Mouse (Mus musculus): ENCODE data around the gene Fam98a. TPM values are rescaled to one million over a fixed set of nuclear protein-coding genes. Genes with fewer than 3 reads are reported as not detected.

The Fam98a gene
- polyA plus RNA-seq, 1 experiment from 2014 or later = 10.4 TPM

DNA sequence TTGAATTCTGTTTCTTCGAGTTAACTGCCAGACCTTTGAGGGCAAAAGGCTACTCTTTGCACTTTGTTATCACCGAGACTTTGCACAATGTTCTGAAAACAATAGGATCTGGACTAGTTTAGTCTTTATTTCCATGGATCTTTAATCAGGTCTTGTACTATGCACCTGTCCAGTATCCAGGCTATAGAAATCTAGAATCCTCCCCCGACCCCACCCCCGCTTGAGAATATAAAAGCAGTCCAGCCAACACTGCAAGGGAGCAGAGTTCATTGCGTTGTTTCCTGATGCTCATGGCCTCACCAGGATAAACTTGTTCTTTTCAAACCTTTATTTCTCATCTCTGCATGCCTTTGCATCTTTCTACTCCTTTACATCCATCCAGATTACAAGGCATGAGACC lies 42.5 kb downstream of the Fam98a start:
- Histone ChIP-seq H3K36me3 (ENCODE audit: control insufficient read depth, insufficient read depth, low read length) (no peaks in the 10 kb centered on the region), H3K27me3 (ENCODE audit: control insufficient read depth, insufficient read depth, low read length) (no peaks in the 10 kb centered on the region), H3K4me2 (replicated peaks; ENCODE audit: low read depth, low read length) (no peak overlapping the region), H3K27ac (ENCODE audit: low read depth, low read length) (no peak overlapping the region), H3K4me1 (replicated peaks; ENCODE audit: control insufficient read depth, insufficient read depth, low read length) (no peaks in the 10 kb centered on the region), H3K4me3 (ENCODE audit: low read depth, low read length) (no peak overlapping the region), H3K9ac (ENCODE audit: low read depth, low read length) (no peak overlapping the region), H3K9me3 (ENCODE audit: control insufficient read depth, low read length) (no peaks in the 10 kb centered on the region)
- DNase-seq (ENCODE audit: low spot score) = no peak
- WGBS = 91% methylated on average over 5 of the region's 5 CpGs
- ATAC-seq (ENCODE audit: low FRiP score) = no peak

DNA sequence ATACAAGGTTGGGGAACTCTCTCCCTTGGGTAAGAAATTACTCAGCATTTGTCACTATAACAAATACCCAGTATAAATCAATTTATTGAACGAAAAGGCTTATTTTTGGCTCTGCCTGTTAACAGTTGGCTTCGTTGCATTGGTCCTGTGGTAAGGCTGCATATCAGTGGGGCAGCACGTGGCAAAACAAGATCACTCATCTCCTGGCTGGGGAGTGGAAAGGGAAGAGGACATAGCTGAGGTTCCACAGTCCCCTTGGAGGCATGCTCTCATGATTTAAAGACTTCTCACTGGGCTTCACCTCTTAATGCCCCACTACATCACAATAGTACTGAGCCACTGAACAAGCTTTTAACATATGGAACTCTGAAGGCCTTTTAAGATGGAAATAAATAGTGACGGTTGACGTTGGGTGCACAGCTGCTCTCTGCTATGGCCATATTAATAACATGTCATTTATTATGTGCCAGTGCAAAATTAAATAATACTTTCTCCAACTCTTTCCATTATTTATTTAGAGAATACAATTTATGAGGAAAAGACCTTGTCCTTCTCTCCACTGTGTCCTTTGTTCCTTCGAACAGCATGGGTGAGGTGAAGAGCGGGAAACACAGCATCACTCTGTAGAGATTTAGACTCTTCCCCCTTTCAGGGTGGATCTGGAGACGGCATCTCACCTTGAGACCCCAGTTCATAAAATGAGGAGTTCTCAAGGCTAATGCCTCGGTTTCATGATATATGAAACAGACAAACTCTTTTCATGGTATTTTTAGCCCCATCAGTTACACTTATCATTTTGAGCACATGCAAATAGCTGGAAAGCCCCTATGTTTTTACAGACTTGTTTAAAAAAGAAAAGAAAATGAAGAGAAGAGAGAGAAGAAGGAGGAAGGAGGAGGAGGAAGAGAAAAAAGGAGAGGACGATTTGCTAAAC lies 44.8 kb downstream of the Fam98a start:
- 81% methylated on average over 10 of the region's 10 CpGs for WGBS
- no peaks in the 10 kb centered on the region for H3K4me1 ChIP-seq (replicated peaks; ENCODE audit: control insufficient read depth, insufficient read depth, low read length)
- H3K9me3 ChIP-seq (ENCODE audit: control insufficient read depth, low read length) = no peaks in the 10 kb centered on the region
- H3K4me2 ChIP-seq (replicated peaks; ENCODE audit: low read depth, low read length) = no peak overlapping the region
- no peaks in the 10 kb centered on the region for H3K36me3 ChIP-seq (ENCODE audit: control insufficient read depth, insufficient read depth, low read length)
- H3K9ac ChIP-seq (ENCODE audit: low read depth, low read length) = no peak overlapping the region
- H3K27ac ChIP-seq (ENCODE audit: low read depth, low read length) = no peak overlapping the region
- ATAC-seq (ENCODE audit: low FRiP score) (no peak), DNase-seq (ENCODE audit: low spot score) (no peak)
- no peaks in the 10 kb centered on the region for H3K27me3 ChIP-seq (ENCODE audit: control insufficient read depth, insufficient read depth, low read length)
- H3K4me3 ChIP-seq (ENCODE audit: low read depth, low read length) = no peak overlapping the region

DNA sequence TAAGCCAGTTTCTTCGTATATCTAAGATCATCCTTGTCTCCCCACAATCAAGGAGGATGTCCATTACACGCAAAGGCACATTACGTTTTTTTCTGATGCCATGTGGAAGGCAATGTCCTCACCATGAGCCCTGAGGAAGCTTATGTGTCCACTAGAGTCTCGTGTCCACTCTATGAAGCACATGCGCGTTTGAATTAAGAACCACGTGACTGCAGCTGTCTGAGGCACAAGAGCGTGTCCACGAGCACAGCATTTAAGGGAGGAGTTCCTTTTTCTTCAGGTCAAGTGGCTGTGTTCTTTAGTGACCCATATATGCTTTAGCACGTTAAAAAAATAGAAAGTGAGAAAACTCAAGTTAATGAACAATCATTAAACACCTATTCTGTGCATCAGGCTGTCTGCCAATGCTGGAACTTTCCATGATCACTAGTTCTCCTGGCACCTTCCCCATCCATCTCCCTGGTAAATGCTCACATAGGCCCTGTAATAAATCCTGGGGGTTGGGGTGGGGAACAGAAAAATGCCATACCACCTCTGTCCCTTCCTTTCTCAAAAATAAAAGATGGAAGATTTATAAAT lies 45.6 kb downstream of the Fam98a start:
- ATAC-seq (ENCODE audit: low FRiP score) (no peak), DNase-seq (ENCODE audit: low spot score) (no peak)
- 93% methylated on average over 10 of the region's 10 CpGs for WGBS
- Histone ChIP-seq H3K4me1 (replicated peaks; ENCODE audit: control insufficient read depth, insufficient read depth, low read length) (no peaks in the 10 kb centered on the region), H3K4me3 (ENCODE audit: low read depth, low read length) (no peak overlapping the region), H3K36me3 (ENCODE audit: control insufficient read depth, insufficient read depth, low read length) (no peaks in the 10 kb centered on the region), H3K27me3 (ENCODE audit: control insufficient read depth, insufficient read depth, low read length) (no peaks in the 10 kb centered on the region), H3K9ac (ENCODE audit: low read depth, low read length) (no peak overlapping the region), H3K4me2 (replicated peaks; ENCODE audit: low read depth, low read length) (no peak overlapping the region), H3K27ac (ENCODE audit: low read depth, low read length) (no peak overlapping the region), H3K9me3 (ENCODE audit: control insufficient read depth, low read length) (no peaks in the 10 kb centered on the region)

DNA sequence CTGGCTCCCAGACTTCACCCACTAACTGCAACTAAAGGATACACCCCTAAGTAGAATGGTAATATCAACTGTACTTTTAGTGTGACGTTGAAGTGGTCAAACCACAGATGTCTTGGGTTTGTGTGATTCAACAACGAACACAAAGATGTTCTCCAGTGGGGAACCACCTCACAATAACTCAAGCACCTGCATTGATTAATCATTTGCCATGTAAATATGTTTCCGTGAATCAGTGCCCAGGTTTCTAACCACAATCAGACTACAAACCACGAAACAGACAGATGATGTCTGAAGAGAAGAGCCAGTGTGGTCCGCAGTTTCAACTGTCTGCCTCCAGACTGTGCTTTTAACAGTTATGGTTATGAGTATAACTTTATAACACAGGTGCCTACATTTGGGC lies 46.7 kb downstream of the Fam98a start:
- Histone ChIP-seq H3K4me2 (replicated peaks; ENCODE audit: low read depth, low read length) (no peak overlapping the region), H3K9me3 (ENCODE audit: control insufficient read depth, low read length) (no peaks in the 10 kb centered on the region), H3K27me3 (ENCODE audit: control insufficient read depth, insufficient read depth, low read length) (no peaks in the 10 kb centered on the region), H3K27ac (ENCODE audit: low read depth, low read length) (no peak overlapping the region), H3K4me3 (ENCODE audit: low read depth, low read length) (no peak overlapping the region), H3K36me3 (ENCODE audit: control insufficient read depth, insufficient read depth, low read length) (no peaks in the 10 kb centered on the region), H3K9ac (ENCODE audit: low read depth, low read length) (no peak overlapping the region), H3K4me1 (replicated peaks; ENCODE audit: control insufficient read depth, insufficient read depth, low read length) (no peaks in the 10 kb centered on the region)
- 91% methylated on average over 5 of the region's 5 CpGs for WGBS
- ATAC-seq (ENCODE audit: low FRiP score) (no peak), DNase-seq (ENCODE audit: low spot score) (no peak)

DNA sequence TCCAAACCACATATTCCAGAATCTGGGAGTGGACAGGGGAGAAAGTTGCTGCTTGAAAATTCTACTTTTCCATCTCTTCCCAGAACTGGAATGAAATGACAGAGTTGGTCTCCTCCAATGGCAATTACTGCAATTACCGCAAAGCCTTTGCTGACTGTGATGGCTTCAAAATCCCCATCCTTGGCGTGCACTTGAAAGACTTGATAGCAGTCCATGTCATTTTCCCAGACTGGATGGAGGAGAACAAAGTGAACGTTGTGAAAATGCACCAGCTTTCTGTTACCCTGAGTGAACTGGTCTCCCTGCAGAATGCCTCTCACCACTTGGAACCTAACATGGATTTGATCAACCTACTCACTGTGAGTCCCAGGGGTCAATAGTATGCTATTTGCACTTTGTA lies 48.7 kb downstream of the Fam98a start:
- no peak for DNase-seq (ENCODE audit: low spot score)
- Histone ChIP-seq H3K36me3 (ENCODE audit: control insufficient read depth, insufficient read depth, low read length) (no peaks in the 10 kb centered on the region), H3K4me1 (replicated peaks; ENCODE audit: control insufficient read depth, insufficient read depth, low read length) (no peaks in the 10 kb centered on the region), H3K4me2 (replicated peaks; ENCODE audit: low read depth, low read length) (no peak overlapping the region), H3K27ac (ENCODE audit: low read depth, low read length) (no peak overlapping the region), H3K9ac (ENCODE audit: low read depth, low read length) (no peak overlapping the region), H3K4me3 (ENCODE audit: low read depth, low read length) (no peak overlapping the region), H3K9me3 (ENCODE audit: control insufficient read depth, low read length) (no peaks in the 10 kb centered on the region), H3K27me3 (ENCODE audit: control insufficient read depth, insufficient read depth, low read length) (no peaks in the 10 kb centered on the region)
- no peak for ATAC-seq (ENCODE audit: low FRiP score)
- 93% methylated on average over 3 of the region's 3 CpGs for whole genome bisulfite sequencing

DNA sequence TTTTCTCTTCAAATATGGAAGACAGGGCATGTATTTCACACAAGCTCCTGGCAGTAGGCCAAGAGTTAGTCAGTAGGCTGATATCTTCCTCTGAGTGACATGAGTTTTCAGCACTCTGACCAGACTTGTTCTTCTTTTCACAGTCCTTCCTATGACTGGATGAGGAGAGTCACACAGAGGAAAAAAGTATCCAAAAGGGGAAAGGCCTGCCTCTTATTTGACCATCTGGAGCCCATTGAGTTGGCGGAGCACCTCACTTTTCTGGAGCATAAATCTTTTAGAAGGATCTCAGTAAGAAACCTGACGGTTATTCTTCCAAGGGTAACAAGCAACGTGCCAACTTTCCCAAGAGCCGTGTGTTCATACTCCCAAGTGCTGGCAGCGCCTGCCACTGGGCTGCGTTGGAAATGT lies 53.5 kb downstream of the Fam98a start:
- ATAC-seq (ENCODE audit: low FRiP score) = no peak
- Histone ChIP-seq H3K9ac (ENCODE audit: low read depth, low read length) (no peak overlapping the region), H3K36me3 (ENCODE audit: control insufficient read depth, insufficient read depth, low read length) (no peaks in the 10 kb centered on the region), H3K9me3 (ENCODE audit: control insufficient read depth, low read length) (no peaks in the 10 kb centered on the region), H3K27ac (ENCODE audit: low read depth, low read length) (no peak overlapping the region), H3K4me1 (replicated peaks; ENCODE audit: control insufficient read depth, insufficient read depth, low read length) (no peaks in the 10 kb centered on the region), H3K27me3 (ENCODE audit: control insufficient read depth, insufficient read depth, low read length) (no peaks in the 10 kb centered on the region), H3K4me3 (ENCODE audit: low read depth, low read length) (no peak overlapping the region), H3K4me2 (replicated peaks; ENCODE audit: low read depth, low read length) (no peak overlapping the region)
- 91% methylated on average over 6 of the region's 6 CpGs for WGBS
- no peak for DNase-seq (ENCODE audit: low spot score)

DNA sequence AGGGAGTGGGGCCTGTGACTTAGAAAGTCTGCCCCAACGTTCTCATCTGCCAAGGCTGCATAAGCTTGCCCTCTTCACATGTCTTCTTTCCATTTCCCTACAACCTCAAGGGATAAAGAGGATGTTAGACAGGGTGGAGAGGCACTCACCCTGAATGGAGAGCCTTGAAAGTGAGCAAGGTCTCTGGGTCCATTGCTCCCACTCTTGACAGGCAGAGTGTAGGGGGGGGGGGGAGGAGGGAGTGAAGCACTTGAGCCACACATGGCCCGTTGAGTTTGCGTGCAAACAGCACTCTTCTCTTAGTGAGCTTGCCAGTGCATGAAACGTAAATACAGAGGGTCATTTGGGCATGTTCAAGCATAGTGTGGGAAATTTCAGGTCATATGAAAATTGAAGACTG lies 56.5 kb downstream of the Fam98a start:
- Histone ChIP-seq H3K4me2 (replicated peaks; ENCODE audit: low read depth, low read length) (no peak overlapping the region), H3K9me3 (ENCODE audit: control insufficient read depth, low read length) (no peaks in the 10 kb centered on the region), H3K9ac (ENCODE audit: low read depth, low read length) (no peak overlapping the region), H3K4me1 (replicated peaks; ENCODE audit: control insufficient read depth, insufficient read depth, low read length) (no peaks in the 10 kb centered on the region), H3K27me3 (ENCODE audit: control insufficient read depth, insufficient read depth, low read length) (no peaks in the 10 kb centered on the region), H3K4me3 (ENCODE audit: low read depth, low read length) (no peak overlapping the region), H3K36me3 (ENCODE audit: control insufficient read depth, insufficient read depth, low read length) (no peaks in the 10 kb centered on the region), H3K27ac (ENCODE audit: low read depth, low read length) (no peak overlapping the region)
- no peak for DNase-seq (ENCODE audit: low spot score)
- ATAC-seq (ENCODE audit: low FRiP score) = no peak
- WGBS = 85% methylated on average over 4 of the region's 4 CpGs

All from hindbrain, embryonic 11.5 days (tissue).